Mouse (Mus musculus) fat pad, adult 2 months (tissue): ENCODE measurements around the gene Sez6.

Source experiments
- DNase-seq: peaks from one replicate; pipeline ENCODE4 v3.0.0-alpha.2; 2011; ENCODE audit warnings: low read depth, low spot score; ENCODE audit errors: extremely low read depth

Gene Sez6

DNA sequence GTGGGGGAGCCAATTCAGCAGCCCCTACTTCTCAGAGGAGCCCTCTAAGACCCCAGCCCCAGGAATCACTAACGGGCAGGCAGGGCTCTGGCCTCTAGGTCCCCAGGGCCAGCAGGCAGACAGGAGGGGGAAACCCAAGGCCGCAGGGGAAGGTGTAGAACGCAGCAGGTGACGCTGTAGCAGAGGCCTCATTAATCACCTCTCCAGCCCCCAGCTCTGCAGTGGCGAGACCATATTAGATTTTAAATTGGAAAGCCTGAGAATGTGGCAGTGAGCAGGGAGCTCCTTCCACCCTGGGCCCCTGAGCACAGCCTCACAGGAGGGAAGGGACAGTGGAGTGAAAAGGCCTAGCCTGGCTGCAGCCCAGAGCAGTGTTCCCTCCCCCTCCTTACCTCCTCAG, 11.6 kb downstream of the Sez6 start:
- no peak for DNase-seq

DNA sequence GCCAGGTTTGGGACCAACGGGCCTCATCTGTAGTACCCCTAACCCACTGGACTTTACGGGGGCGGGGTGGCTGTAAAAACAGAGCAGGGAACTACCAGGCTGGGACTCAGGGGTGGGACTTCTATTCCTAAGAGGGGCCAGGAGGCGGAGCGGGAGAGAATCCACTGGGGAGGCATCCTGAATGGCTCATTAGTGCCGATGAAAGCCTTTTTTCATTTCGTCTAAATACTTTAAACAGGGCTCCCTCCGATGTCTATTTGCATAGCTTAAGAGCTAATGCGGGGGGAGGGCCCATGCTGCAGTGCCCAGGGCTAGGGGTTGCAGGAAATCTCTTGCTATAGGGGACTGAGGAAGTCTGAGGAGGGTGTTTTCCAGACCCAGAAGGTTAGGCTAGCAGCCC, 17.3 kb downstream of the Sez6 start:
- no peak for DNase-seq

DNA sequence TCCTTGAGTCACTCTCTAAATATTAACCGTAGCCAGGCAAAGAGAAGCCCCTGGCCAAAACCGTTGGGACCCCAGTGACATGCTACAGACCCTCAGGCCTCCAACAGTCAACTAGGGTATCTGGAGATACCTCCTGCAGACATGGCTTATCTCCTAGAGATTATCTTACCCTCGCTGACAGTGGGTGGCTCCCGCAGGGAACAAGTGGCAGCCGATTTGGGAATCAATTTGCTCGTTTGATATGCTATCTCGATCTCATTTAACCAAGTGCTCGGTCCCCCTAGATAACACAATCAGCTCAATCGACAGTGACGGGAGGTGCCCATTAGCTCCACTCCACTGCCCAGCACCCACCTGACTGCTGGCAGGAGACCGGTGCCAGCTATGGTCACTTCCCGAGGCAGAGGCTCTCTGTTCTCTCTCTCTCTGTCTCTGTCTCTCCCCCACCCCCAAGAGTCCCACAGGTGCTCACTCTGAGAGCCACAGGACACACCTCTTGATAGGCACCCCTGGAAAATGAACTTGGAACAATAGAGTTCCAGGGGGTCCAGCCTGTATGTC, 19.6 kb downstream of the Sez6 start:
- DNase-seq: no peak

DNA sequence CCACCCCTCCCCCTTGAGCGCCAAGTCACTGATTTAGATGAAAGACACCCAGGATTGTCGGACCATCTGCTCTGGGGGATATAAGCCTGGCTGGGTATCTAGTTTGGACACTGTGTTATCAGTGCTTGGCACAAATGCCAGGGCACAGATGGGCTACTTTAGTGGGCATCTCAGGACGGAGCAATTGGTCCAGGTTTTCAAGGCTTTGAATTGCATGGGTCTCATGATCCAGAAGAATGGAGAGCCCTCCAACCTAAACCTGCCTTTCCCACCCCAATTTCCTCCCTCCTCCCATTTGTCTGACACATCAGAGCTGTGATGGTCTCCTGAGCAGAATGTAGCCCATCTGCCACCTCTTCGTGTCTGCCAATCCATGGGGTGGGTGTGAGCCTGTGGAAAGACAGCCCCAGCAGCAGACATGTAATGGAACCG, 20.2 kb downstream of the Sez6 start:
- DNase-seq: no peak

DNA sequence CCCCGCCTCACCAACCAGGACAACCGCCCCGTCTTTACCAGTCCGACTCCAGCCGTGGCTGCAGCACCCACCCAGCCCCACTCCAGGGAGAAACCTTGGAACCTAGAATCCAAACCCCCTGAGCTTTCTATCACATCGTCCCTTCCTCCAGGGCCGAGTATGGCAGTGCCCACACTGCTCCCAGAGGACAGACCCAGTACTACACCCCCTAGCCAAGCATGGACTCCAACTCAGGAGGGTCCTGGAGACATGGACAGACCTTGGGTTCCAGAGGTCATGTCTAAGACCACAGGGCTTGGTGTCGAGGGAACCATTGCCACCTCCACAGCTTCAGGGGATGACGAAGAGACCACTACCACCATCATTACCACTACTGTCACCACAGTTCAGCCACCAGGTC, 23.1 kb downstream of the Sez6 start:
- no peak for DNase-seq

DNA sequence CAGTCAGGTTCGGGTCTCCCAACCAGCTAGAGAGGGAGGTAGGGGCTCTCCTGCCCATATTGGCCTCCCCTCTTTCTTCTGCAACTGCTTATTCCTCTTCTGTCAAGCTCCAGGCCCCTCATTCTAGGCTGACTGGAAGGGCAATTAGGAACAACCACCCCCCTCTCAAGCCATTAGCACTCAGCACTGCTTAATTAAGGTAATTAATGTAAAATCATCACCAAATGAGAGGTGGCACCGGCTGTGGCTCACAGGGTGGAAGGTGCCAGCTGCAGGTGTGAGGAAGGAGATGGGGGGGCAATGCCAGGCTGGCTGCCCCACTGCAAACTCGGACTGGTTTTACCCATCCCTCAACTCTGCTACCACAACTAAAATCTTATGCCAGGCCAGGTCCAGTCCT, 25.8 kb downstream of the Sez6 start:
- no peak for DNase-seq

DNA sequence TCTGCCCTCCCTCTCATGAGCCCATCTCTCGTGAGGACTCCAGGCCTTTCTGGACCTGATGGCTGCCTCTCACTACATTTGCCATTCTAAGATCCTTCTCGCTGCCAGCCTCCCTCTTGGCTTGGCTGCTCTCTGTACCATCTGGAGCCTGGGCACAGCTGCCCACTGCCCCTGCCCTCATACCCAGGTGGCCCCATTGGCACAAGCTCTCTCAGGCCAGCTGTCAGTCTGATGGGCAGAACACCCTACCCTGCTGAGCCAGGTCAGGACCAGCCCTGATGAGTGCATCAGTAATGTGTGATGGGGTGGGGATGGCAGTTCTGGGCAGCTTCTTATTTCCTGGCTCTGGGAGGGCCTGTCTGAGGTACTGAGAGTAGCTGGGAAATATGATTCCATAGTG, 27.7 kb downstream of the Sez6 start:
- DNase-seq: no peak

DNA sequence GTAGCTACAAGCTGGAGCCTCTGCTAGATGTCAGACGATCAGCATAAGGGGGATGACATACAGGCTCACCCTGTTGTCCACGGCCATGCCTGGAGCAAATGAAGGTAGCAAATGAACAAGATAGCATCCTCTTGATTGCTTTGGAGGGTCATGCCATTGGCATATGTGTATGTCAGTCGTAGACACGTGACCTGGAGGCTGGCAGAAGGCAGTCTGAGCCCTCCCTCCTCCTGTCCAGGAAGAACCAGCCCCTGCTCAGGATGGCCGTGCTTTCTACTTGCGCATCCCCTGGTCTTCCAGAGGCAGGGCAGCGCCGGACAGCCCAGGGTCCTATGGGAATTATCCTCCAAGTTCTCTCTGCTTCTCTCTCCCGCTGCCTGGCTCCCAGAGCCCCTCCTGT, 28.3 kb downstream of the Sez6 start:
- no peak for DNase-seq

DNA sequence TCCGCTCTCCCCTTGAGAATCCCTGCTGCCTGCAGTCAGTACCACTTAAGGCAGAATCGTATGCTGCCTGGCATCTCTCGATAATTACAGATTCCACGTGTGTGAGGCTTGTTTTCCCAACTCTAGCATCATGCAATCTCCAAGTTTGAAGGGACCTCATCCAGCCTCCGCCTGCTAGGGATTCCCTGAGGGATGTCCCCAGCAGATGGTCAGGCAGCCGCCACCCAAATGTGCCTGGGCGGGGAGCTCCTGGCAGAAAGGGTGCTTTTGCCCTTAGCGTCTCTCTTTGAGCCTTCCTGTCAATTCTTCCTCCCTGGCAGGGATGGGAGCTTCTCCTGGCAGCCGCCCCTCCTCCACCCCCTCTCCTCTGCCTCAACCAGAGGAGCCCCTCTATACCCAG, 29.6 kb downstream of the Sez6 start:
- no peak for DNase-seq

DNA sequence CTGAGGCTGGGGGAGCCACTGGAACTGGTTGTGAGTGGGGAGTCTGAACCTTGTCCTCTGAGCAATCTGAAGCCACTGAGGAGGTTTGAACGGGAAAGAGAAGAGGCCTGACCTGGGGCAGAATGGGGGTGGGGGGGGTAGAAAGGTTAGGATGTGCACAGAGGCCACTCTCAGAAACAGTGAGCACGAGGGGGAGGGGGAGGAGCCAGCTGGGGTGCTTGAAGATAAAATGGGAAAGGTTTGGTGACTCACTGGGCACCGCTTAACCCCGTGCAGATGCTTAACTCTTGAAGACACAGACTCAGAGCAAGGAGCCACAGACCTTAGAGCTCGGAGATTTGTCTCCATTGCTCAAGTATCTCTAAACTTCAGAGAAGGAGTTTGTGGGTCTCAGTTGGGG, 30.3 kb downstream of the Sez6 start:
- no peak for DNase-seq

DNA sequence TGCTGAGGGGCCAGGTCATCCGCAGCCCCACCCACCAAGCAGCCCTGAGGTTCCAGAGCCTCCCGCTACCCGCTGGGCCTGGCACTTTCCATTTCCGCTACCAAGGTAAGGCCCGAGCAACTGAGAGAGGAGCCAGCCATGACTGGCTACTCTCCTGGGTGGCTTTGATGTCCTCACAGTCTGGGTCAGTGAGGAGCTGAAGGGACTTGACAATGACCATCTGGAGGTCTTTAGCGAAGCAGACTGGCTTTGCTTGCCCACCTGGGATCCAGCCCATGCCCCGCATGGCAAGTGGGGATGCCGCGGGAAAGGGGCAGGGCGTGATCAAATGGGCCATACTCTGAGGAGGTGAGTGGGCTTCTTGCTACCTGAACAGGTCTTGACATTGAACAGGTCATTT, 32.3 kb downstream of the Sez6 start:
- no peak for DNase-seq

DNA sequence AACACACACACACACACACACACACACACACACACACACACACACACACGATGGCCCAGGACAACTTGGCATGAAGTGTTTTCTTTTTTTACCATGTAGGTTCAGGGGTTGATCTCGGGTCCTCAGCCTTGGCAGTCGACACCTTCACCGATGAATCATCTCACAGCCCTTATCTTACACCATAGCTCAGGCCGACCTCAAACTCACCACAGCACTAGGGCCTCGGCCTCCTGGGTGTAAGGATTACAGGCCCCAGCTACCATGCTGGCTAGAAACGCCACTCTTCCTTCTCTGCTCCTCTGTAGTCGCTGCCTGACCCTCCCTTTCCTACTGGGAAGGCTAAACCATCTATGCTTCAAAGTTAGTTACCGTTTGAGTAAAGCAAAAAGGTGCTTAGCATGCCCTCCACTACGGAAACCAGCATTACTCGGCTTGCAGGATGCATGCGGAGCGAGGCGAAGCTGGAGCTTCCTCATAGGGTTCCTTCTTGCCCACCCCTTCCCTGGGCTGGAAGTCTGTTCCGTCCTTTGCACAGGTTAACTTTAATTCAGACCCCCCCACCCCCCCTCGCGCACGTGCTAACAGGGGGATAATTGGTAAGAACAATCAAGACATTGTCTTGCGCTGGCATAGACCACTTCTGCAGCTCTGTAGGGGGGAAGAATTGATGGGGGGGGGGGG, 34.0 kb downstream of the Sez6 start:
- no peak for DNase-seq

DNA sequence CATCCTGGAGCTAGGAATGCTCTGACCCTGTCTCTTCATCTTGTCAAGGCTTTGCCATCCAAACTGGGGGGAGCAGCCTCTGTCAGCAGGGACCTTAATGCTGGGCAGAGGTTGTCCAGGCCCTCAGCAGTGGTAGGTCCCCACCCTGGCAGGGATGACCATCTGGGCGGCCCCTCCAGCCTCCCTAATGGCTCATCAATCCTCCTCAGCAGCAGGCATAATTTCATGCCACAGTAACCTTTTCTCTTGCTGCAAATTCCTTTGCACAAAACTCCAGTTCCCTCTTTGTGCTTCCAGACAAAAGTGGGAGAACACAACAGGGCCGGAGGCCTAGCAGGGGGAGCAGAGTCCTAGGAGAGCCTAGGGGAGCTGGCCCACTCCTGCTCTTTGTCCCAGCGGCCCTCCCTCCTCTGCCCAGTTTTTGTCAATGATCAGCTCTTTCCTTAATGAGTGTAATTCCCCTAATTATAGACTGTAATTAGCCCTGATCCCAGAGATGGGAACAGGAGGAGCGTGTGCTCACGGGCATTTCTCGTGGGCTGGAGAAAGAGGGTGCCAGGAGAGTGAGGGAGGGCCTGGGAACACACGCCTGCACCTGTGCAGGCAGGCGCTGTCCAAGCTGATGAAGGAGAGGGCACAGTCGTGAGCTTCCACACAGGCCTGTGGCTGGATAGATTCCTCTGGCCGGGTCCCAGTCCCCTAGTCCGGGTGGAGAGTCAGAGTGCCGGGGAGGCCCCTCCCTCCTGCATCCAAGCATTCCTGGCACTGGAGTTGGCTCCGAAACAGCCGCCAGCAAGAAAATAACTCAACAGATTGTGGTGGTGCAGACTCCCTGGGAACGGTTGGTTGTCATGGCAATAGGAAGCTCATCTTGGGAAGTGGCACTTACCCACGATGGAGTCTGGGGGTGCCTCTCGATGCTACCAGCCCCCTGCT, 34.8 kb downstream of the Sez6 start:
- DNase-seq: no peak

DNA sequence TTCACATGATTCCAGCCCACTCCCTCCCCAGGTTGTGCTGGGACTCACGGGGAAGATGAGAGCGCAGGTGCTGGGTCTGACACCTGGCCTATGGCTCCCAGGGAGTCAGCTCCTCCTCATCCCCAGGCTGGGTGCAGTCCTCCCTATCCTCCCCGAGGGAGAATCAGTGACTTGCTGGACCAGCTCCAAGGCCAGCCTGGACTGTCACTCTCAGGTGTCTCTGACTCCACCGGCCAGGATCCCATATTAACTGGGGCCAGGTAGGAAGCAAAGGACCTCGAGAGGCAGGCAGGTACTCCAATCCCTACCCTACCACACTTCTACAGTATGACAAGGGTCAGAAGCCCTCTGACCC, 35.4 kb downstream of the Sez6 start:
- no peak for DNase-seq

DNA sequence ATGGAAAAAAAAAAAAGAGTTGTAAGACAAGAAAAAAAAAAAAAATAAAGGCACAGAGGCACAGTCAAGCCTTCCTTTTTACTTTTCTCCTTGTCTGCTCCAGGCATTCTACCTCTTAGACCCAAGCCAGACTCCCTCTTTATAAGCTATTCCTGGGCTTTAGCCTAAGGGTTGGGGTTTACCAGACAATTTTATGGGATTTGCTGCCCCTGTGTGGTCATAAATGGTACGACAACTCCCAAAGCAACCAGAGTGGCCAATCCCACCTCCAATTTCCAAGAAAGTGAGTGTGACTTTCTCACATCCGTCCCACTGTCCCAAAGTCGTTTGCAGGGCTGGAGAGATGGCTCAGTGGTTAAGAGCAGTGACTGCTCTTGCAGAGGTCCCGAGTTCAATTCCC, 36.5 kb downstream of the Sez6 start:
- no peak for DNase-seq

DNA sequence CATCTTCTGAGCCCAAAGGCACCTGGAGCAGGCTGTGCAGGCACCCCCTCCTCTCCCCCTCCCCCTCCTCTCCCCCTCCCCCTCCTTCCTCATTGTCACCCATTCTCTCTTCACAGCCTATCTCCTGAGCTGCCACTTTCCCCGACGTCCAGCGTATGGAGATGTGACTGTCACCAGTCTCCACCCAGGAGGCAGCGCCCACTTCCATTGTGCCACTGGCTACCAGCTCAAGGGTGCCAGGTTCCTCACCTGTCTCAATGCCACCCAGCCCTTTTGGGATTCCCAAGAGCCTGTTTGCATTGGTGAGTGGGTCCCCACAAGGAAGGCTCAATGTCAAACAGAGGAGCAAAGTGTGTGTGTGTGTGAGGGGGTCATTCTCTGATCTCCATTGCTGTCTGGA, 38.2 kb downstream of the Sez6 start:
- DNase-seq: no peak

DNA sequence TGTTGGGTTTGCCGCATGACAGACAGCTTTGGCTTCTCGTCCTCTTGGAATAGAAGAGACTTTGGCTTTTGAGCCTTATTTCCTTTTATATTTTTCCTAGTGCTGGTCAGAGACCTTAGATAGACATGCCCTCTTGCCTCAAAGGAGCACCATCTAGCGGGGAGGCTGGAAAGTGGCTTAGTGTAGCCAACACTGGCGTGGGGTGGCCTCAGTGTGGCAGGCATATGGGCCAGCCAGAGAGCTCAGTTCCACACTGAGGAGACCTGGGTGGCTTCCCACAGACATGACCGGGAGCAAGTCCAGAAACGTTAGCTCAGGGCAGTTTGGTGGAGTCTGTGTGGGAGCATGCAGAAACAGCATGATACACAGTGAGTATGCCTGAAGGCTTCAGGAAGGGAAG, 40.1 kb downstream of the Sez6 start:
- DNase-seq: no peak

DNA sequence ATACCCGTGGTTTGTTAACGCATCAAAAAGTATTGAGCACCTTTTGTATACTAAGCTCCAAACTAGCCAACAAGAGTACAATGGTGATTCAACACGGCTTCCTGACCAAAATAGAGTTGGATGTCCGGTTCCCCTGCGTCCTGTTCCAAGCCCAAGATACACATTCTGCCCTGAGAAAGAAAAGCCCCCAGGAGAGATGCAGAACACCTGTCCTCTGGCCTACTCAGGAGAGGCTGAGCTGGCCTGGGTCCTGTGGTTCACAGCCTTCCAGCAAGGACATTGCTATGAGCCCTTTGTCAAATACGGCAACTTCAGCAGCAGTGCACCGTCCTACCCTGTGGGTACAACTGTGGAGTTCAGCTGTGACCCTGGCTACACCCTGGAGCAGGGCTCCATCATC, 42.9 kb downstream of the Sez6 start:
- DNase-seq: no peak

DNA sequence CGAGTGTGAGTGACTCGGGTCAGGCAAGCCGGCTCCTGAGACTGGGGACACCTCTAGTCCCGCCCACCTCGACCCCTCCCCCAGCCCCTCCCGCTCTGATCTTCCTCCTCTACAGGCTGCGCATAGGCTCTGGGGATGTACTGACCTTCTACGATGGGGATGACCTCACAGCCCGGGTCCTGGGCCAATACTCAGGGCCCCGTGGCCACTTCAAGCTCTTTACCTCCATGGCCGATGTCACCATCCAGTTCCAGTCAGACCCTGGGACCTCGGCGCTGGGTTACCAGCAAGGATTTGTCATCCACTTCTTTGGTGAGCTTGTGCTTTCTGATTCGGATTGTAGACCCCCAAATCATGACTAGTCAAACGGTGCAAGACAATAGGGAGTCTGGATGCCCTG, 43.7 kb downstream of the Sez6 start:
- DNase-seq: no peak

DNA sequence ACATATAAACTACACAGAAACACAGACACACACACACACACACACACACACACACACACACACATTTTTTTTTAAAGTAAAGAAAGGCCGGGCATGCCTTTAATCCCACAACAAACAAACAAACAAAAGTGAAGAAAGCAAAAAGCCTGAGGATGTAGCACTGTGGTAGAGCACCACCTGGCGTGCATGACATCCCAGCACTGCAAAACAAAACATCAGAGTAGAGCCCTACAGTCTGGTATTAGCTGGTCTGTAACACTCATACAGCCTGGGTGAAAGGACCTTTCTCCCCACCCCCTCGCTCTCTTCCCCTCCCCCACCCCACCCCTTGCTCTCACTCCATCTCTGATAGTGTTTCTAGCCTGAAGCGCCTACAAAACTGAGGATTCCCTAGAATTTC, 45.3 kb downstream of the Sez6 start:
- no peak for DNase-seq

DNA sequence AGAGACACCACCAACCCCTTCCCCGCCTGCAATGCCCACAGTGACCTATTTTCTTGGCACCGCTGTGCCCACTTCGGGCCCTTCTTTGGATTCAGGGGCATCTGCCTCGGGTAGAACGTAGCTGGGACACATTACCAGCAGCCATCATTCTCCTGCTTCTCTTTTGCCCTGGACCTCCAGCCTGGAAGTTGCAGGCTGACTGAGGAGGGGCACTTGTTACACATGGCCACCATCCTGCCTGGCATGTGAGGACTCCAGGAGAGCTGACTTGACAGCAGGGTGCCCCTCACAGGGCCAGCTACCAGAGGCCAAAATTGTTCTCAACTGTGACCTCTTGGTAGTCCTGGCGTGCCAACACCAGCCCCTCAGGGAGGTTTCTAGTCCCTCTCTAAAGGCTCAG, 47.6 kb downstream of the Sez6 start:
- no peak for DNase-seq

DNA sequence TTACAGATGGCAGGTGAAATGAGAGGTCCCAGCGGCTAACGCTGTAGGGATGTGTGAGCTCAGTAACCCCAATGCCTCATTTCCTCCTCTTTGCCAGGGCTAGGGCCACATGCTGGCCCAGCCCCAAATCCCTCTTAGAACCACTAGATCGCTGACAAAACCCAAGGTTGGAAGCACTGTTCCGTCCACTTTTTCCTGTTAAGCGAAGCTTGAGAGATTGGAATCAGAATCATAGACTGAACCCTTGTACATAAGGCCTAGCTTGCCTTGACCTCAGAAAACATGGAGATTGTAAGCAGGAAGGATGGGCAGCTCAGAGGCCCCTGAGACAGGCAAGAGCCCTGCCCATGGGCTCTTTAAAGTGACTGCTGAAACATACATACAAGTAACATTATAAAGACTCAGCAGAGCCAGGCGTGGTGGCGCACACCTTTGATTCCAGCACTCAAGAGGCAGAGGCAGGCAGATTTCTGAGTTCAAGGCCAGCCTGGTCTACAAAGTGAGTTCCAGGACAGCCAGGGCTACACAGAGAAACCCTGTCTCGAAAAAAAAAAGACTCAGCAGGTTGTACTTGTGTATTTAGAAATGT, 48.7 kb downstream of the Sez6 start:
- no peak for DNase-seq
